Mouse (Mus musculus): ENCODE data around the gene Cramp1l. TPM values are rescaled to one million over a fixed set of nuclear protein-coding genes. Genes with fewer than 3 reads are reported as not detected.

Gene Cramp1l
- total RNA-seq (2021) = 10 to 100 TPM; 18.7 to 20.0 TPM
- long read RNA-seq, experiment 1, partial matches to known transcripts = 0 of 2 reads
- long read RNA-seq, experiment 1, other reads (novel, unspliced or antisense) = 2 of 2 reads
- long read RNA-seq, experiment 2, full-length matches to known transcripts = 1 of 2 reads
- long read RNA-seq, experiment 2, partial matches to known transcripts = 0 of 2 reads
- long read RNA-seq, experiment 2, other reads (novel, unspliced or antisense) = 1 of 2 reads

- DNase-seq = peak; percentile 99
Measured at GRCm38 (mm10) chr17:25015655-25016291, at the start of gene Cramp1l, which contains the start of gene Ift140. TSS of gene Cramp1l (minus strand) at chr17:25015788. TSS of gene Ift140 (plus strand) at chr17:25016085.

- DNase-seq = no peak
Measured at GRCm38 (mm10) chr17:25065189-25065588, 49.6 kb upstream of the Cramp1l start.

- peak; percentile 59 for DNase-seq
Measured at GRCm38 (mm10) chr17:25064351-25064750, 48.8 kb upstream of the Cramp1l start.

GRCm38 (mm10) chr17:25063872-25064271, 48.3 kb upstream of the Cramp1l start:
- peak; percentile 32 for DNase-seq

- no peak for DNase-seq
Measured at GRCm38 (mm10) chr17:25063261-25063660, 47.7 kb upstream of the Cramp1l start.

GRCm38 (mm10) chr17:25057041-25057440, 41.5 kb upstream of the Cramp1l start:
- no peak for DNase-seq

- no peak for DNase-seq
Measured at GRCm38 (mm10) chr17:25053274-25053673, 37.7 kb upstream of the Cramp1l start.

- DNase-seq = no peak
Measured at GRCm38 (mm10) chr17:25047143-25047542, 31.6 kb upstream of the Cramp1l start.

GRCm38 (mm10) chr17:25045281-25045680, 29.7 kb upstream of the Cramp1l start:
- no peak for DNase-seq

GRCm38 (mm10) chr17:25044879-25045278, 29.3 kb upstream of the Cramp1l start:
- no peak for DNase-seq

GRCm38 (mm10) chr17:25036183-25036582, 20.6 kb upstream of the Cramp1l start:
- peak; percentile 20 for DNase-seq

- peak; percentile 84 for DNase-seq
Measured at GRCm38 (mm10) chr17:25016292-25017132, 924 bp upstream of the Cramp1l start.

- DNase-seq = peak; percentile 67
Measured at GRCm38 (mm10) chr17:25014841-25015570, 582 bp downstream of the Cramp1l start.

GRCm38 (mm10) chr17:25013606-25014501, 1.7 kb downstream of the Cramp1l start:
- DNase-seq = peak; percentile 54

- no peak for DNase-seq
Measured at GRCm38 (mm10) chr17:25007480-25007879, 8.1 kb downstream of the Cramp1l start.

GRCm38 (mm10) chr17:25005102-25005501, 10.5 kb downstream of the Cramp1l start:
- DNase-seq = no peak

GRCm38 (mm10) chr17:24994721-24995120, 20.9 kb downstream of the Cramp1l start:
- peak; percentile 20 for DNase-seq

- no peak for DNase-seq
Measured at GRCm38 (mm10) chr17:24987221-24987620, 28.4 kb downstream of the Cramp1l start.

- no peak for DNase-seq
Measured at GRCm38 (mm10) chr17:24960852-24961715, 54.5 kb downstream of the Cramp1l start.

Measured in adrenal gland, postnatal 10 days (tissue).